Mouse (Mus musculus) cerebellum, postnatal 36 days (tissue): ENCODE results near the gene Sbpl.
"Not testable (repeated sequence)": the region's sequence is repeated elsewhere in the genome, so short reads cannot be mapped to it uniquely, and the experiment has no call there.

ENCODE experiments used
- DNase-seq, 2 experiments: peaks; one replicate each; pipeline ENCODE4 v3.0.0; 2021 to 2022; ENCODE audit warnings: mixed read lengths in 2 of 2

Gene Sbpl

GRCm38 (mm10) chr17:23960084-23960738 is 5.1 kb upstream of the Sbpl start:
- DNase-seq = peak; percentile 71 to 87

DNA sequence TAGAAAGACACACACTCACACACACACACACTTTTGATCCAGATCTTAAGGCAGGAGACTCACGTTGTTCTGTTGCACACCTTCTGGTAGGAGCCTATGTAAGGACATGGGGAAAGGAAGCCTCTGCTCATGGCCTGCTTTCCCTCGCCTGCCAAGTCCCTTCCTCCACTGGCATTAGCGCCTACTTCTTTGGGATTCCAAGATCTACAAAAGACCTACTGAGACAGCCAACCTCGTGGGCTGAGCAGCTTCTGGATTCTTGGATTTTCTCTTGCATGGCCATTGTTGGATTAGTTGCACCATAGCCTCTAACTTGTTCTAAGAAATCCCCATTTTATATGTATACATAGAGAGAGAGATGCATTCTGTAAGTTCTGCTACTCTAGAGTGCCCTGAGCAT is 4.2 kb downstream of the Sbpl start:
- not testable (repeated sequence) for DNase-seq

GRCm38 (mm10) chr17:23949068-23949467 is 6.0 kb downstream of the Sbpl start:
- DNase-seq = no peak

DNA sequence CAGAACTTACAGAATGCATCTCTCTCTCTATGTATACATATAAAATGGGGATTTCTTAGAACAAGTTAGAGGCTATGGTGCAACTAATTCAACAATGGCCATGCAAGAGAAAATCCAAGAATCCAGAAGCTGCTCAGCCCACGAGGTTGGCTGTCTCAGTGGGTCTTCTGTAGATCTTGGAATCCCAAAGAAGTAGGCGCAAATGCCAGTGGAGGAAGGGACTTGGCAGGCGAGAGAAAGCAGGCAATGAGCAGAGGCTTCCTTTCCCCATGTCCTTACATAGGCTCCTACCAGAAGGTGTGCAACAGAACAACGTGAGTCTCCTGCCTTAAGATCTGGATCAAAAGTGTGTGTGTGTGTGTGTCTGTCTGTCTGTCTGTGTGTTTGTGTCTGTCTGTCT is 7.6 kb downstream of the Sbpl start:
- DNase-seq = not testable (repeated sequence)

DNA sequence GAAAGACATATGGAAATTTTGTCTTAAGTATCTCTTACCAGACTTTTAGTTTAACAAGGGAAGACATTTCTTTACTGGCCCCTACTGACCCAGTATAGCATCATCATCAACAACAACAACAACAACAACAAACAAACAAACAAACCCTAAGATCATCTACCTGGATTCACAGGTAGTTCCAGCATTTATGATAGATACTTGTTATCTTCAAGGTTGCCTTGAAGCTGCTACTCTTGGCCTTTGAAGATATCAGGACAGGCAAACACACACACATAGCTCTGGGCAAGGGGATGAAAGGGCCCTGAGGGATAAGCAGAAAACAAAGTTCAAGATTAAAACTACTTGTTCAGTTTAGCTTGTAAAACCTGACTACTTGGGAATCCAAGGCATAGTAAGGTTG is 13.7 kb downstream of the Sbpl start, which contains the start of gene Sbp:
Gene Sbp, plus strand, starts transcription at position 301 of the 400 bp plus-strand sequence.
- DNase-seq = no peak

- DNase-seq = no peak
These were observed 23.9 kb downstream of the Sbpl start for GRCm38 (mm10) chr17:23931157-23931556.

GRCm38 (mm10) chr17:23925090-23925493 is 30.0 kb downstream of the Sbpl start:
- DNase-seq = peak; percentile 71 to 72

DNA sequence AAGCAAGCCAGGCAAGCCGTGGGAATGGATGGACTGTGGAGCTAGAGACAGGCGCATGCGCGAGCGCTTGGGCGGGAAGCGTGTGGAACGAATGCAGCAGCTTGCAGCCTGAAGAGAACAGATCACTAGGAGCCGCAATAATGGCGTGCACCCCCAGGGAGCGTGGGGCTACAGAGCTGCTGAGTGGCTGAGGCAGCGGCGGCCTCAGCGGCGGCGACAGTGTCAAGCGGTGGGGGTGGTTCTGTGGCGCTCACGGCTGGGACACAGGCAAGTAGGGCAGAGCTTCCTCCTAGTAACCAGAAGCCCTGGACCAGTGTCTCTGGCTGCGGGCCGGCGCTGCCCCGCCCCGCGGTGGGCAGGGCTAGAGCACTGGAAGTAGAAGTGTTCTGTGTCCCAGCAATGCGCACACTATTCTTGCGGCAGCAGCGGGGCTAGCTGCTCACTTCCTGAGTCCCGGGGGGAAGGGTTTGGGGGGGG is 30.5 kb downstream of the Sbpl start:
- peak; percentile 91 to 92 for DNase-seq

DNA sequence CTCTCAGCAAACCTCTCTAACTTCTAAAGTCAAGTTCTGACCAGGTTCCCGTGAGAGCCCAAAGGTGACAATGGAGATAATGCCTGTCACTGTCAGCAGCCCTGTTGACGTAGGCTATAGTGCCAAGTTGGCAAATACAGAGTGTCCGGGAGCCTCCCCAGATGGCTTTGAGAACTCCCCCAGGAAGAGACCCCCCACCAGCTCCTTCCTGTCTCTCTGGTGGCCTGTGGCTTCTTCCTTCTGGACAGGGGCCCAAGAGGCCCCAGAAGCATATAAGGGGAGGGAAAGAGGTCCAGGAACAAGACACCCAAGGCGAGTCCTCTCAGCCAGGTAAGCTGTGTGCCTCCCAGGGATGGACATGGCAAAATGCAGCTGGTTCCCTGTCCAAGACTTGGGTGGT is 37.9 kb downstream of the Sbpl start, which contains the start of gene Dcpp3:
Gene Dcpp3, plus strand, starts transcription at position 301 of the 400 bp plus-strand sequence.
- DNase-seq = not testable (repeated sequence)
